Mouse (Mus musculus) c-Kit-positive CD71-negative TER-119-negative erythroid progenitor cells, embryonic 14.5 days (primary cell): ENCODE measurements around the gene Evx2.

Experiments used
- DNase-seq: peaks from one replicate; pipeline ENCODE4 v3.0.0-alpha.2; 2013; ENCODE audit warnings: low read depth

Evx2 gene

DNA sequence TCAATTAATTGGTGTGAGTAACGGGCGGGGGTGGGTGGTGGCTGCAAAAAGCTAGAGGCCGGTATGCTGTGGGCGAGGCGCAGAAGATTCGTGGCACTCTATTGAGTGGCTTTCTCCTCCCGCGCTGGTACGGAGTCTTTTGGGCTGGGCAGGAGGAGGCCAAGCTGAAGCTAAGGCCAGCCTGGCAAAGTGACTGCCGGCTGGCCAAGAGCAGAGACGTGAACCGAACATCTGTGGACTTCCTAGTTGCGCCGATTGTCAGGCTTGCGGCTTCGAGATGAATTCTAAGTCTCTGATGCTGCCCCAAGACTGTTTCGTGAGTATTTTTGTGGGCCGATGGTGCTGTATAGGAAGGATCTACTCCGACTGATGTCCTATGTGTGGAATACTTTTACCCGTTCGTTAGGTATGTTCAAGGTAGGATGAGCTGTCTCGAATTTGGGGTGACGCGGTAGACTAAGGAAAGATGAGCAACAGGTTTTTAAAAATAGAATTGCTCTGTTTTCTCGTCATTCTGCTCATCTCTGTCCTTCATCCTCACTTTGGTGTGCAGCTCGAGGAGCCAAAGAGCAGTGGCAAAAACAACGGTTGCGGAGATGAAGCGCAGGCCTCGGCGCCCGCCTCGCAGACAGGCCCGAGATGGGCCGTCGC, 8.0 kb upstream of the Evx2 start:
- DNase-seq: no peak

DNA sequence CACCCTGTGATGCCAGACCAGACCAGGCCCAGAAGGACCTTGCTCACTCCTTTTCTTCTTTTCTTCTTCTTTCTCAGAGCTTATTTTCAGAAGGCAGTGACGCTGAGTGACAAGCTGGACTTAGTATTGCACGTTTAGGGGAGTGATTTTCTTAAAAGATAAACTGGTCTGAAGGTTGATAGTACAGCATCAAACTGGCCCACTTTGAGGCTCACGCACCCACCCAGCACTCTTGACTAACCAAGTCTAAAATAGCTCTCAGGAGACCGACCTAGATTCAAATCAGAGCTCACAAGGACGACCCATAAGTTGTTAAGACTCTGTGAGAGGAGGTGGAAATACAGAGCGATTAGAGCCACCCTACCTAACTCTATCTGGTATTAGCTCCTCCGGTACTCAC, 7.1 kb upstream of the Evx2 start:
- no peak for DNase-seq

GRCm38 (mm10) chr2:74663291-74663925, 4.1 kb upstream of the Evx2 start:
- DNase-seq: no peak

DNA sequence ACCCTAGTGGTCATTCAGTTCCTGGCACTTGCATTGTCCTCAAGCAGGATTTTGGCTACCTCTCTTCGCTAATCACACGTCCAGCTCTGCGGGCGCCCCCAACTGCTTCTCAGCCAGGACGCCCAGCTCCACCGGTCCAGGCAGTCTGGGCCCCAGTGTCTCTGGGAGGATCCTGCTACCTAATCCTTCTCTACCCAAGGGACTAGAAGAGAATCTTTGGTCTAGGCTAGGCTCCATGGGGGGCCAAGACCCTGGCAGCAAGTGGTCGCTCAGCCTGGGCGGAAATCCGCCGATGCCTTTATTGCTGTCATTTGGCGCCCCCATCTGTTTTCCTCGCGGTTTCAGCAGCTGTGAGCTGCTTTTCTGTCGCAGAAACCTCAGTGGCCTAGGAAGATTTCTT, 2.3 kb upstream of the Evx2 start:
- DNase-seq: no peak

DNA sequence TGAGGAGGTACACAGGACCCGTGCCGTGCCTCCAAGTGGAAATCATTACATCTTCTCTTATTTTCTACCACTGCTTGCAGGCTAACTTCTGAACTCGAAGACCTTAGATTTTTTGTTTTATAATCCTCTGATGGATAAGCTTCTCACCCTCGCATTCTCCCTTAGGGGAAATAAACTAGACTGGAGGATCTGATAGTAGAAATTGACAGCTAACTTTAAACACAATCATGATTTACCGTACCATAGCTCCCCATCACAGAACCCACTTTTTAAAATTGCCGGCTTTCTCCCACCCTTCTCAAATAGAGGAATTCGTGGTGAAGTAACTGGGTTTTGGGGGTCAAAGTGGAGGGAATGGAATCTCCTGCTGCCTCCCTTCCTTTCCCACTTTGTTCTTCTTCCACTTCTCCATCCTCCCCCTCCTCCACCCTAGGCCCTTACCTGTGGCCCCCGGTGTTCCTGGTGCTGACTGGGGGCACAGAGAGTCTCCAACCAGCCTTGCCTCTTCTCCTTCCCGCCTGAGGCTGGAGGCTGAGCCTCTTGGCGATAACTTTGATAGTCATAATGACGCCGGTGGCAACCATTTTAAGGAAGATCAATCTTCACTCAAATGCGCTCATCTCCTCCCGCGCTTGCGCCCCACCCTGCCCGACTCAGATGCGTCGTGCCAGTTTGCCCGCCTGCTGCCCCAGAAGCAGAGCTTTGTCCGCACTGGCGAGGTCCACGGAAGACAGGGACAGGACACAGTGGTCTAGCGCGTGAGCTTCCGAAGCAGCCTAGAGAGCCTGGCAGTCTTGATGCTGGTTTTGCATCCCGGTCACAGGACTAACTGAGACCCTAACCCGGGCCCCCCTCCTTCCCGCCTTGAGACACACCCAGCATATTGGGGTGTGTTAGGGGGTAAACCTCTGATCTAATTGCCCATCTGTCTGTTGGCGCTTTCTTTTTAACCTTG, 1.3 kb upstream of the Evx2 start:
- no peak for DNase-seq

DNA sequence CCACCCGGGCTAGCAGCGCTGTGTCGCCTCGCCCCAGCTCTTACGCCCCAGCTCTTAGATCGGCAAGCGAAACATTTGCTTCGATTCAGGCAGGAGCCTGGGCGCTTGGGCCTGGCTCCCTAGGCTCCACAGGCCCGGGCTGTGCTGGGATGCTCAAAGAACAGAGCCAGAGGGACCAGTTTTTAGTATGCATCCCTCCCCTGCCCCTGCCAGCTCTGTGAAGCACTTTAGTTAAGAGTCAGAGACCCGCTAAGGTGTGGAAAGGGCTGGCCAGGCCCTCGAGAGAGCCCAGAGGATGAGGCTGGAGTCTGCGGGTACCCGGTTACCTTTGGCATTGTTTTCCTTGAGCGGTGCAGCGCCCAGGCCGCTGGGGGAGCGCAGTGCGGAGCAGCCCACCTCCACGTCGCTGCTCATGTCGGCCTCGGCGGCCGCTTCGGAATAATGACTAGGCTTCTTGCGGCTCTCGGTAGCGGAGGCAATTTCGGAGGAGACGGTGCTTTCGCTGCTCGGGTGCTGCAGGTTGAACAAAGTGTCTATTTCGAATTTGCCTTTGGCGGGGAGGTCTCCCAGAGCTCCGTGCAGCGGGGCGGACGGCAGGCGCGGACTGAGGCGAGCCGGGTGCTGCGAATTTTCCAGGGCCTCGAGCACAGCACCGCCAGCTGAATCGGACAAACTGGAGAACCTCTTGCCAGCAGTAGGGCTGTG, 538 bp downstream of the Evx2 start:
- DNase-seq: no peak

DNA sequence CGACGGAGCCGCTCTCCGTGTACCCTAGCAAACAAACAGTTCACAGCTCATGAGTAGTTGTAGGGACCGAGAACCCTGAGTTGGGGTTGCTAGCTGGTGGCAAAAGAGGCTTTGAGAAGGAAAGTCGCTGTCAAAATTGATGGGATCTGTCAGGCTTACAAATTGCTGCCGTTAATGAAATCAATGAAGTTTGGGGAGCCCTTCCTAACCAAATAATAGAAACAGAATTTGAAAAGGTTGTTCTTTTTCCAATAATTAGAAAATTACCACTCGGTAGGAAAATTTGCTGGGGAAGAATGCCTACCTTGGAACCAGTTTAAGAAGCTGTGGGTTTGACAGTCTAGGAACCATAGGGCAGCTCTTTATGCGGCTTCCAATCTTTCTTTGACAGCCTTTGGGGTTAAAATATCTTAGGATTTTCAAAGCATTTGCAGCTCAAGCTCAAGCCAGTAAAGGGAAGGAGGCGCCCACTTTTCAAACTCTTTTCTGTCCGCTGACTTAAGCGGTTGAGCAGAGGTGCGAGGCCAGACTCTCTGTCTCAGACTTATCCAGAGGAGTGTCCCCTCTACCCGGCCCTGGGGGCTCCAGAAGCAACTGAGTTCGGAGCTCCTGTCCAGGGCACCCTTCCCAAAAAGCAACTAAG, 1.2 kb downstream of the Evx2 start:
- DNase-seq: no peak

DNA sequence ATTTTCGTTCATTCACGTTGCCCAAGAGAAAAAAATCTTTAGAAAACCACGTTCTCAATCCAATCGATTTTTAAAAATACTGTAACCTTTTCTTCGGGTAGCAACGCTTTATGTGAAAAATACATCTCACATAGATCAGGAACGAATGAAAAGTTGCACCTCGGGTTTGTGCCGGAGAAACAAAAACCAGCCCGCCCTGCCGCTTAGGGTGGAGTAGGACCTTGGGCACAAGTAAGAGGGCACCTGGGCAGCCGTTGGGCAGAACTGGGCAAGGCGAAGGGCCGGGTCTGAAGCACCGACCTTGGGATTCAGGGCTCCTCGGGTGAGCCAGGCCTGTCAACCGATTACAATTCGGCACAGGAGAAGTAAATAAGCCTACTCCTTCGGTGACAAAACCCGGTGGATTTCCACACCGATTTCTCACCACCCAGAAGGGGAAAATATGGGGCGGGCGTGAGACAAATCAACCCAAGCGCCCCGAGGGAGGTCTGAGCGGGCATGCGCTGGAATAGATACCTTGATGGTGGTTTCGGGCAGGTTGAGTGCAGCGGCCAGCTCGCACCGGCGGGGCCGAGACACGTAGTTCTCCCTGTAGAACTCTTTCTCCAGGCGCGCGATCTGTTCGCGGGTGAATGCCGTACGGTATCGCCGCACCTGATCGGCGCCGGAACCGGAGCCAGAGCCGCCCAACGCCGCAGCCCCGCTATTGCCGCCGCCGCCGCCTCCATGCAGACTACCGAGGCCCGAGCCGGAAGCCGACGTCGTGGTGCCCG, 1.9 kb downstream of the Evx2 start:
- no peak for DNase-seq

GRCm38 (mm10) chr2:74656632-74657021, 2.7 kb downstream of the Evx2 start:
- DNase-seq: no peak

- no peak for DNase-seq
These were observed 3.3 kb downstream of the Evx2 start for GRCm38 (mm10) chr2:74655821-74656631.

GRCm38 (mm10) chr2:74655420-74655781, 4.0 kb downstream of the Evx2 start:
- DNase-seq: no peak

DNA sequence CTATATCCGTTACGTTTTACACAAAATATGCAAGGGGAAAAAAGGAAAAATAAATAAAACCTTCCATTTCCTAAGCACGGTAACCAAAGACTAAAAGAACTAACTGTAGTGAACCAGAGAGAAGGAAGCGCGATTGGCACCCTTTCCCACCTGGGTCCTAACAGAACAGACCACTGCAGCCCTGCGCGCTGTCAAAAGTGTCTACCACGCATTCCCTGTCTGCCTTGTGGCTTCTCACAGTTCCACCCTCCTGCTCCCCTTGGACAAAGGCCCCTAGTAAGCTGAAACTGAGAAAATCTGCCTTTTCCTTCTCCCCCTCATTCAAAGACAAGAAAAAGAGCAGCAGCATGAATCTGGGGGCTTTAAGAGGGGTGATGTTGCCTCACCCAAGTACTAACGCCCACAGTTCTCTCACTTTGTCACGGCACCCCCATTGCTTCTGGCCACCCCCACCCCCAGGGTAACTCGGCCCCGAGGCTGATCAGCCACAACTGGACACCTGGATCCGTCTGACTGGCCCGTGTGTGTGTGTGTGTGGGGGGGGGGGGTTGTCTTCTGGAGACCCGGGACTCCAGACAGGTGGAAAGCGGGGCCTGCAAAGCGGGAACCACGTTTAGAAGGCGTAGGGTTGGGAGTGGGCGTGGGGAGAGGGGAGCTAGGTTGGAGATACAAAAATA, 4.5 kb downstream of the Evx2 start:
- no peak for DNase-seq

GRCm38 (mm10) chr2:74653781-74654535, 5.4 kb downstream of the Evx2 start:
- DNase-seq: no peak

DNA sequence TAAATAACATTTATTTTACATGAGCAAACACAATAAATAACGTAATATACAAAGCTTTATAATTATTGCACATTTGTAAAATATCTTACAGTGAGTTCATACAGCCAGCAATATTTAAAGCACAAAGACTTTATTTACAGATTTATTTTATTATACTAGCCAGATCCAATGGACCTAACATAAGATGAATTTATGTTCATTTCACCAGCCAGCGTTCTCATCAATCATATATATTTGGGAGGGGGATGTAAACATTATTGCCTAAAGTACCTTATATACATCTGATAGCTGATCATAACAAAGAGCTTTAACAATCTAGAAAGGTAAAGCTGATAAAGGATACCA, 6.4 kb downstream of the Evx2 start:
- DNase-seq: no peak

DNA sequence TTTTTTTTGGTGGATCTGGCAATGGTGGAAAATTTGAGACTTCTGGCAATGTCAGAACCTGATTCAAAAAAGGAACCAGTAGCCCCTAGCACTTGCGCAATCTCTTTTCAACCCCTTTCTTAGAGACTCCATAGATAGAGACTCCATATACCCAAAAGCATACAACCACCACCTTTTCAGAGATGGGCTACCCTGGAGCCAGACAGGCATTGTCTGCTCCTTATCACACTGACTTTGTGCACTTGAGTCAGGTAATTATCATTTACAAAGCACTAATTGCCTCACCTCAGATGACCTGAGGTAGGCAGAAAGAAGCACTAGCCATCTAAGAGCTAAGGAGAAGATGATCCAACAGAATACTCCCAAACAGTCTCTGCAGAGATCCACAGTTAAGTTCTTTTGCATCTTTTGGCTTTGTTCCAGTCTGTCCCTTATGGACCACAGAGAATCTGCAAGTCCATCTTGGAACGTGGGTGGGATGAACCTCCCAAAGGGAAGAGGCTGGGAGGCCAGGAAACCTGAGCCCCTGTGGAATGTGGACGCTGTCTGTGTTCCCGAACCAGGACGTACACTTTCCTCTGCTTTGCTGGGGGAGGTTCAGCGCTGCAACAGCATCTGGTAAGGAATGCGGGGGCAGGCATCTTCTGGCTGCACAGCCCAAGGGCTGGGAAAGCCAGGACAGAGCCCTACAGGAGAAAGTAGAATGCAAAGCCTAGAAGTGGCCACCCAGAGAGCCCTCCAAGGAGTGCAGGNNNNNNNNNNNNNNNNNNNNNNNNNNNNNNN, 12.1 kb downstream of the Evx2 start:
- DNase-seq: no peak

DNA sequence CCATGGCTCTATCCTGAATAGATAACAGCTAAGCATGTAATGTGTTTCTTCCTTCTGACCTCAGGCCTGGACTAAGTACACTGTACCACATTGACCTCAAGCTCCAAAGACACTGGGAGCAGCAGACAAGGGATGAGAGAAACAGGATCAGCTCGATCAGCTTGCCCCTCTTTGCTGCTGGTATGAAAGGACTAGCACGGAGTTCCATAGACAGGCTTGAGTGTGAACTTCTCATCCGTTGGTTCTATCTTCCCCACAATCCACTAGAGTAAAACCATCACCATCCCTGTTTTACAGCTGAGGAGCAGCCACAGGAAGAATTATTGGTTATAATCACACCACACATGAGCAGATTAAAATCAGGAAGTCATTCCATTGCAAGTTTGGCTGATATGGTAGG, 13.7 kb downstream of the Evx2 start:
- no peak for DNase-seq

GRCm38 (mm10) chr2:74642431-74642830, 16.9 kb downstream of the Evx2 start:
- DNase-seq: no peak

DNA sequence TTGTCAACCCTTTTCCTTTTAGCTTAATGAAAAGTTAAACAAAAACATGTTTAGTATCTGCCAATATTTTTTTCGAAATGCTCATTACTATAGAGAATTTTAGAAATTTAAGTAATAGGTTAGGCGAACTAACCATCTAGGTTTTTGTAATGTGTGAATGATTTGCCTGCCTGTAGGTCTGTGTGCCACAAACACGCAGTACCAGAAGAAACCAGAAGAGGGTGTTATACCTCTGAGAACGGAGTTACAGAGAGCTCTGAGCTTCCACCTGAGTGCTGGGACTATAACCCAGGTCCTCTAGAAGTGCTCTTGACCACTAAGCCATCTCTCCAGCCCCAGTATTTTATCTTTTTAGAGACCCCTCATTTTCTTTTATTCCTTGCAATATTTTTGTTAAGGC, 23.9 kb downstream of the Evx2 start:
- no peak for DNase-seq
